Mouse (Mus musculus) forebrain, embryonic 12.5 days (tissue): Measurements from ENCODE around the gene Abca13. TPM values are rescaled to one million over a fixed set of nuclear protein-coding genes. Genes with fewer than 3 reads are reported as not detected.
"Not testable (repeated sequence)": the region's sequence is repeated elsewhere in the genome, so short reads cannot be mapped to it uniquely, and the experiment has no call there.

Source experiments
- ATAC-seq: fragments of 200-750 bp; cut with Nextera tagmentation; 2 replicates; pipeline ENCODE4 v1.8.0; 2017; ENCODE audit warnings: moderate TSS enrichment; ENCODE audit not compliant: low FRiP score
- H3K27ac ChIP-seq: fragments of 300-500 bp; sonication (generic); 2 replicates; pipeline ENCODE4 v1.5.1; 2016; ENCODE audit warnings: mild to moderate bottlenecking
- H3K27me3 ChIP-seq: fragments of 300-500 bp; sonication (generic); 2 replicates; pipeline ENCODE4 v1.6.1; 2016; ENCODE audit warnings: mild to moderate bottlenecking
- H3K36me3 ChIP-seq: fragments of 300-500 bp; sonication (generic); replicated peaks from 2 replicates; pipeline ENCODE4 v1.6.1; 2016; ENCODE audit warnings: mild to moderate bottlenecking
- H3K4me1 ChIP-seq: fragments of 300-500 bp; sonication (generic); 2 replicates; pipeline ENCODE4 v1.6.1; 2016
- H3K4me2 ChIP-seq: fragments of 300-500 bp; sonication (generic); 2 replicates; pipeline ENCODE4 v1.6.1; 2016; ENCODE audit warnings: mild to moderate bottlenecking, moderate library complexity
- H3K4me3 ChIP-seq: fragments of 300-500 bp; sonication (generic); replicated peaks from 2 replicates; pipeline ENCODE4 v1.5.1; 2016; ENCODE audit warnings: mild to moderate bottlenecking
- H3K9ac ChIP-seq: fragments of 300-500 bp; sonication (generic); 2 replicates; pipeline ENCODE4 v1.6.1; 2016; ENCODE audit warnings: mild to moderate bottlenecking
- H3K9me3 ChIP-seq: fragments of 300-500 bp; sonication (generic); 2 replicates; pipeline ENCODE4 v1.6.1; 2016
- WGBS: fragments of 180-500 bp; shearing (Covaris S2); methylation state at CpG from one replicate; pipeline ENCODE4 v1.1.7; 2016; 5-methylcytosine and 5-hydroxymethylcytosine counted together
- polyA plus RNA-seq: library from polyadenylated mRNA; unstranded; fragments of >200 nt; fragmentation: Nextera tagmentation; extraction: Ambion mirVana; gene quantifications from 2 replicates; pipeline ENCODE4 v1.2.1, GENCODE M21; 2016

Abca13 gene
- polyA plus RNA-seq, 1 experiment from 2014 or later: 0.03 TPM

DNA sequence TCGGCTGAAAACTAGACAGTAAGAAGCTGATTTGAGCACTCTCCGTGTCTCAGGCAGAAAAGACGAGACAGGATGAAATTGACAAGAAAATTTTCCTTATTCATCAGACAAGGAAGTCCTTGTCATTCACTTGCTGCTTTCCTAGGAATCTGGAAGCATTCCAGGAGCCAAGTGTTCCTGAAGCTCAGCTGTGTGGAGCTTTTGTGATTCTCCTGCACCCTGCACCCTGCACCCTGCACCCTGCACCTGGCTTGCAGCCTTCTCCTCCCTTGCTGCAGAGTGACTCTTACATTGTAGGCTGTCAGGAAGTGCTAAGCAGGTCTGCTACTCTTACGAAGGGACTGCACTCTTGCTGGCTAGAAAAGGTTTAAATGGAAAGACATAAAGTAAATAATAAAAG lies 249.4 kb downstream of the Abca13 start:
- Histone ChIP-seq H3K27me3 (no peaks in the 10 kb centered on the region), H3K4me2 (no peak overlapping the region), H3K4me1 (no peaks in the 10 kb centered on the region), H3K27ac (no peak overlapping the region), H3K9ac (no peak overlapping the region), H3K36me3 (no peaks in the 10 kb centered on the region), H3K9me3 (no peaks in the 10 kb centered on the region), H3K4me3 (no peak overlapping the region)
- ATAC-seq: no peak
- 61% methylated on average over 4 of the region's 4 CpGs for WGBS

DNA sequence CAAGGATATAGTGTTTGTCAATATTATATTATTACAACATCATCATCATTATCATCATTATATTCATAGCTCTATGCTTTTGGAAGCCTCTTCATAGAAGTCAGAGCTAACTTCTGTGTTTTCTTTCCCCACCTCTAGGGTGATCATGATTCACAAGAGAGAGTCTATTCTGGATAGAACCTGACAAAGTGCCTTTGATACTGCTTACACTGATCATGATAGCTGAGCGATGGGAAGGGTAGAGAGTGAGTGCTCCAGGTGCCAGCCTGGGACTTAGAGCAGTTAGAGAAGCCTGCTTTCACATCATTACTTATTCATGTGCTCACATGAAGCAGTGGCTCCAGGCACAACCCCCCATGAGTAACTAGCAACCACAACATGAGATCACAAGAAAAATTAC lies 280.7 kb downstream of the Abca13 start:
- H3K4me1 ChIP-seq: no peaks in the 10 kb centered on the region
- H3K4me3 ChIP-seq: no peak overlapping the region
- H3K27me3 ChIP-seq: no peaks in the 10 kb centered on the region
- no peaks in the 10 kb centered on the region for H3K36me3 ChIP-seq
- no peaks in the 10 kb centered on the region for H3K9me3 ChIP-seq
- no peak overlapping the region for H3K27ac ChIP-seq
- H3K9ac ChIP-seq: no peak overlapping the region
- whole genome bisulfite sequencing: 75% methylated on average over 1 of the region's 1 CpGs
- H3K4me2 ChIP-seq: no peak overlapping the region
- ATAC-seq: no peak

DNA sequence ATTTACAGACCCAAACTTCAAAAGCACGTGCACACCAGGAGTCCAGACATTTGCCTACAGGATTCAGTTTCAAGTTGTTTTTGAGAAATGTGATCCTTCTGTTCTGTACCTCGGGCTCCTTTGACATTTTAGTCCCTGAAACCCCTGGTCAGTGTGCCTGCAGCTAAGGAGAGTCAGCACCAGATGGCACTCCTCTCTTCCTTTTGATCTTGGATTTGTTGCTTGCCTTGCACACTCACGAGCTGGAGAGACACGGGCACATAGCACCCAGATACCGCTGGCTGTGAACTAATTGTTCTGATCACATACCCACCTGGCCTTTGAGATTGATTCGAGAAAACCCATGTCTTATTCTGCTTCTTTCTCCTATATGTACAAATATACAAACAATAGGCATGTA lies 289.8 kb downstream of the Abca13 start:
- no peak overlapping the region for H3K9ac ChIP-seq
- ATAC-seq: peak; percentile 49; the same call in 1 of the 2 replicates
- WGBS: 22% methylated on average over 6 of the region's 6 CpGs
- H3K36me3 ChIP-seq: no peaks in the 10 kb centered on the region
- H3K4me2 ChIP-seq: no peak overlapping the region
- H3K4me1 ChIP-seq: no peaks in the 10 kb centered on the region
- H3K9me3 ChIP-seq: no peaks in the 10 kb centered on the region
- H3K27ac ChIP-seq: no peak overlapping the region
- no peak overlapping the region for H3K4me3 ChIP-seq
- no peaks in the 10 kb centered on the region for H3K27me3 ChIP-seq

DNA sequence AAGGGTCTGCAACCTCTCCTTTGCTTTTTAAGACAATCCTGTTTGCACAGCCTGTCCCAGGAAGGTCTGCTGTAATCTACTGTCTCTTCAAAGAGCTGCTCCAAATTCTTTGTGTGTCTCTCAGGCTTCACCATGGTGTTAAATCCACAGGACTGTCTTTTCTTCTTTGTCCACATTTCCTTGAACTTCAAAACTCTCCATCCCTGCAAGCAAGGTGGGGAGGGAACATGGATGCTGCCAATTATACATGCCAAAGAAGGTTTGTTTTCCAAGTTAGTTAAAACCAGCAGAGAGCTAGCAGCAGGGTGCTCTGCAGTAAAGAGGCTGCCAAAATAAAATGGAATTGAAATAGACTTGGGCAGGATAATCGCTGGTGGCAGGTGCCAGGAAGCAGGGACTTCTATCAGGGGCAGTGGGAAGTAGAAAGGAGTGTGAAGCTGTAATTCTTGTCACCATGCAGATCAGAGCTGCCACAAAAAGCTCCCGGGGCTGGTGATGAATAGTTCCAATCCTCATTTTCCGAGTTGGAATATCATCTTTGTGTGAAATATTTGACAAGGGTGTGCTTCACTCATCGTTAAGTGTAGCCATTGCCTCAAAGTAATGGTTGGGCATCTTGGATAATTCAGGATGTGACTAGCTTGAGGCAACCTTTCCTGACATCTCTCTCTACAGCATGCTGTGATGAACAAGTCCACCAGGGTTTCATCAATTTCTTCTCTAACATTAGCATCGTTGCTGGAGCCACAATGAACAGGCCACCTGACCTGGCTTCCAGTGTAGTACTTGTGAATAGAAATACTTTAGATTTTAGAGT lies 308.8 kb downstream of the Abca13 start:
- ATAC-seq: no peak
- Histone ChIP-seq H3K9me3 (no peaks in the 10 kb centered on the region), H3K27ac (no peak overlapping the region), H3K4me2 (no peak overlapping the region), H3K36me3 (no peaks in the 10 kb centered on the region), H3K9ac (no peak overlapping the region), H3K4me3 (no peak overlapping the region), H3K4me1 (no peaks in the 10 kb centered on the region), H3K27me3 (no peaks in the 10 kb centered on the region)
- WGBS: 45% methylated on average over 5 of the region's 5 CpGs

DNA sequence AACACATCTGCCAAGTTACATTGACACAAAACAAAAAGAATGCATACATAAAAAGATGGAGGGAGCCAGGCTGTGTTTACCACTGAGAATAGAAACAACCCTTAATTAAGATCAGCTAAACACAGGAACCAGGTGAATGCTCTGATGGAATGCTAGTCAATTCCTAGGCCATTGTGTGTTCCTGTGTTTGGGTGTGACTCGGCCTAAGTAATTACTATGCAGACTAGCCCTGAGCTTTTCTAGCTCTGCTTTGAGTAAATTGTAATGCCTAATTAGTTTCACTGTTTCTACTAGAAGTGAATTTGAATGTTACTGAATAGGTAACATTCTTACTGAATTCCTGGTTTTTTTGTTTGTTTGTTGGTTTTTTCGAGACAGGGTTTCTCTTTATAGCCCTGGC lies 323.2 kb downstream of the Abca13 start:
- H3K4me3 ChIP-seq, H3K4me1 ChIP-seq, ATAC-seq, H3K36me3 ChIP-seq, H3K9ac ChIP-seq, H3K27me3 ChIP-seq, H3K9me3 ChIP-seq, H3K27ac ChIP-seq, H3K4me2 ChIP-seq: not testable (repeated sequence)
- WGBS: 54% methylated on average over 2 of the region's 2 CpGs

DNA sequence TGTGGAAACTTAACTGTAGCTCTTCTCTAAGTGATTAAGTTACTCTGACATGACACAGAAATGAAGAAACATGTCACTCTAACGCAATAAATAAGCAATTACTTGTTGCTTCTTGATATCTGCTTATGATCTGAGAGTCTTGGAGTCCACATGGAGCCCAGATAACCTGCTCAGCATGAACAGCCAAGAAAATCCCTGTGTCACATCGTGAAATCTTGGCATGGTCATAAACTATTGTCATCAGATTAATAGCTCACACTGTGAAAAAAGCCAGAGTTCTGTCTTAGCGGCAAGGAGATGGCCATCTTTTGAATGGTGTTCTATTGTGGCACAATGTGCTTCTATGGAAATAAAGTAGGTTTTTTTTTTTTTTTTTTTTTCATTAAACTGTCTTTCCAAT lies 336.8 kb downstream of the Abca13 start:
- Histone ChIP-seq H3K27me3 (no peaks in the 10 kb centered on the region), H3K27ac (no peak overlapping the region), H3K4me1 (no peaks in the 10 kb centered on the region), H3K4me2 (no peak overlapping the region), H3K9me3 (no peaks in the 10 kb centered on the region), H3K4me3 (no peak overlapping the region), H3K9ac (no peak overlapping the region), H3K36me3 (no peaks in the 10 kb centered on the region)
- WGBS: 83% methylated on average over 3 of the region's 3 CpGs
- no peak for ATAC-seq

DNA sequence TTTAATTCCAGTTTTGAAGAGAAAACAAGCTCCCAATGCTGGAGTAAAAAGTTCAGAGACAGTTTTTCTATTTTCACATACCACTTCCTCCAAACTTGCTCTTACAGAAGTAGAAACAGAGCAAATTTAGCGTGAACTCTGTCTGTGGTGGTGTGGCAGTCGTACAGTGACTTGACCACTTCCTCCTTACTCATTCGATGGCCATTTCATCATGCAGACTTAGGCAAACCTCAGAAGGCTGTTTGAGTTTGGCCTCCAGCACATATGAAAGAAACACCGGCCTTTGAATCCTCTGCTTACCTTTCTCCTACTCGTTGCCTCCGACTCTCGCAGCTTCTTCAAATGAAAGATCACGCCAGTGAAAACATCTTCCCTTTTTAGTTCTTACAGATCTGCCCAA lies 340.0 kb downstream of the Abca13 start:
- Histone ChIP-seq H3K27me3 (no peaks in the 10 kb centered on the region), H3K4me3 (no peak overlapping the region), H3K9me3 (no peaks in the 10 kb centered on the region), H3K27ac (no peak overlapping the region), H3K4me1 (no peaks in the 10 kb centered on the region), H3K9ac (no peak overlapping the region), H3K36me3 (no peaks in the 10 kb centered on the region), H3K4me2 (no peak overlapping the region)
- WGBS: 91% methylated on average over 8 of the region's 8 CpGs
- no peak for ATAC-seq

DNA sequence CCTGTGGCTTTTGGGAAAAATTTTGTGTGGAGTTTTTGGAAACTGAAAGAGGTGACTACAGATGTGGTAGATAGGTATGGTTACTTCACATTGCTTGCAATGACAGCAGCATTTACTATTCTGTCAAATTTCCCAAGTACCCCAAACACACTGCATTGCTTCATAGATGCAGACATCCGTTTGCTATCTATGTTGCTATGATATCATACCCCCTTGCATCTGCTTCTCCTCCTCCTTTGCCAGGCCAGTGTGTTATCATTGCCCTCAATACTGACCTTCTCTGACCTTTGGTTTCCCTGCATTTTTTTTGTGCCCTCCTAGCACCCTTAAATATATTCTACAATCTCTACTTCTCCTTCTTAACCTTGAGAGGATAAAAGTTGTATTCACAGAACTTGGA lies 341.4 kb downstream of the Abca13 start:
- no peak for ATAC-seq
- no peaks in the 10 kb centered on the region for H3K9me3 ChIP-seq
- no peak overlapping the region for H3K27ac ChIP-seq
- 78% methylated on average over 1 of the region's 1 CpGs for WGBS
- H3K27me3 ChIP-seq: no peaks in the 10 kb centered on the region
- no peak overlapping the region for H3K9ac ChIP-seq
- H3K4me2 ChIP-seq: no peak overlapping the region
- no peak overlapping the region for H3K4me3 ChIP-seq
- no peaks in the 10 kb centered on the region for H3K36me3 ChIP-seq
- H3K4me1 ChIP-seq: no peaks in the 10 kb centered on the region

DNA sequence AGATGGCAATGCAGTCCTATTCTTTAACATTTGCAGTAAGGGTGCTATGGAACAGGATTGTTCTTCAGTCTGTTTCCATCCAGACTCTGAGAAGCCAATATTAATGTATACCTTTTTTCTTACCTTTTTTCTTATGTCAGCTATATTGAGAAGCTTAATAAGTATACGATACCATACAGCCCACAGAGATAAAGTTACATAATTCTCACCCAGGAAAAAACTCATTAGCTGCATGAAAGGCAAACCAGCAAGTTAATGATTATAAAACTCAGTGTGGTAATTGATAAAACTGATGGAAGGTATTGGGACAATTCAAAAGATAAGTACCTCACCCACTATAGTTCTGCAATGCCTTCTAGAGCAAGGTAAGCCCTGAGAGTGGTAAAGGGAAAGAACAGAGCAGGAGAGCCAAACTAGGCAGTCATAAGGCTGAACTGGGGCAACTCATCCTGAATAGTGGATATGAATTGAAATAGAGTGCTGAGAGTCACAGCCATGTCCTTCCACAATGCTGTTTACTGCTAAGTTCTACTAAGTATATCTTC lies 342.0 kb downstream of the Abca13 start:
- no peak for ATAC-seq
- no peak overlapping the region for H3K27ac ChIP-seq
- 73% methylated on average over 1 of the region's 1 CpGs for WGBS

DNA sequence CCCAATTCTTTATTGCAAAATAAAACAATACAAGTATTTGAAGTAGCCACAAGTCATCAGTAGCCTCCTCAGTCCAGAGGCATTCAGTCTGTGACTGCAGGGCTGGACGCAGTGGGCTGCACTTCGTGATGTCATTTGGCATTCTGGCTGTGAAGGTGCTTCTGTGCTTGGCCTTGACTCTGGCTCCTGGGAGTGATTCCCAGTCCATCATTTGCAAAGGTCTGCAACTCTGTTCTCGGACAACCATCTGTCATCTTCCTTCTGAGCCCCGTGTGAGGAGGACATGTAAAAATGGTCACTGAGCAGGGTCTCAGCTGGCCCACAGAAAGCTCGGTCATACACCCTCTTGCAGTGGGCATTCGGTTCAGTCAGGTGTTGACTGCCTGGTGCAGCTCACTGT lies 345.1 kb downstream of the Abca13 start:
- H3K9ac ChIP-seq: no peak overlapping the region

More for the DNA sequence above, 342.0 kb downstream of the Abca13 start:
- H3K9me3 ChIP-seq: no peaks in the 10 kb centered on the region
- no peak overlapping the region for H3K4me3 ChIP-seq
- H3K9ac ChIP-seq: no peak overlapping the region
- H3K36me3 ChIP-seq: no peaks in the 10 kb centered on the region
- H3K27me3 ChIP-seq: no peaks in the 10 kb centered on the region
- no peak overlapping the region for H3K4me2 ChIP-seq
- no peaks in the 10 kb centered on the region for H3K4me1 ChIP-seq

DNA sequence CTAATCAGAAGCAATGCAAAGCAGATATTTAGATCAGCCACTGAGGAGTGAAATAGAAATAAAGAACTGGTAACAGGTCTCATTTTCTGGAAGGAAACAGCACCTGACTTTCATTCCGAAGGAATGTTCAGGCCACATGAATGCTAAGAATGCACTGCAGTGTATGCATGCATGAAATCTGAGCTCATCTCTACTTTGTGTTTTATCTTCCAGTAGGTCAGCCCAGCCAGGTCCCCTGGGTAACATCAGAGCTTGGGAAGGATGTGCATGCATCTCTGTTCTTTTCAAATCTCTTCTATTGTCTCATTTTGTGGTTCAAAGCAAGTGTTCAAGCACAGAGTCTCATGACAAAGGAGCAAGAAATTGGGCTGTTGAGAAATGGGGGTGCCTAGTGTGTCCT lies 346.6 kb downstream of the Abca13 start:
- H3K36me3 ChIP-seq: no peaks in the 10 kb centered on the region
- H3K27ac ChIP-seq: no peak overlapping the region
- no peaks in the 10 kb centered on the region for H3K27me3 ChIP-seq
- WGBS: 74% methylated on average over 1 of the region's 1 CpGs
- H3K9me3 ChIP-seq: no peaks in the 10 kb centered on the region
- ATAC-seq: no peak
- no peak overlapping the region for H3K4me2 ChIP-seq
- H3K4me3 ChIP-seq: no peak overlapping the region
- no peaks in the 10 kb centered on the region for H3K4me1 ChIP-seq
- no peak overlapping the region for H3K9ac ChIP-seq

More for the DNA sequence above, 345.1 kb downstream of the Abca13 start:
- Histone ChIP-seq H3K4me1 (no peaks in the 10 kb centered on the region), H3K36me3 (no peaks in the 10 kb centered on the region), H3K4me2 (no peak overlapping the region), H3K4me3 (no peak overlapping the region), H3K27ac (no peak overlapping the region), H3K9me3 (no peaks in the 10 kb centered on the region), H3K27me3 (no peaks in the 10 kb centered on the region)
- peak; percentile 30; the same call in 1 of the 2 replicates for ATAC-seq
- WGBS: 69% methylated on average over 6 of the region's 6 CpGs

DNA sequence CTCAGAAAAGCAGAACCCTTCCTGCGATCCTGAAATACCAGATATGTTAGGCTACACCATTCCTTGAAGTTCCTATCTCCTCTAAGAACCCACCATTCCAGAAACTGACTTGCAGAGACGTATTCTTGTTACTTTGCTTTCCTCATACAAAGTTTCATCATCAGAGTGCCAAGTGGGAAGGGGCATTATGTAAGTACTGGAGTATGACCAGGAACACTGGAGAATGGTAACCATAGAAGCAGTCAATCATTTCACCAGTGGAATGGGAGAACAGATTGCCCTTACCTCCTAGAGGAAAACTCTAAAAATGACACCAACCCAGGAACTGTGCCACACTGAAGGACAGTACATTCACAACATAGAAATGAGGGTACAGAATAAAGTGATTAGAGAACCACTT lies 368.3 kb downstream of the Abca13 start:
- Histone ChIP-seq H3K27me3 (no peaks in the 10 kb centered on the region), H3K9ac (no peak overlapping the region), H3K4me1 (no peaks in the 10 kb centered on the region), H3K27ac (no peak overlapping the region), H3K36me3 (no peaks in the 10 kb centered on the region), H3K4me3 (no peak overlapping the region), H3K4me2 (no peak overlapping the region), H3K9me3 (no peaks in the 10 kb centered on the region)
- 82% methylated on average over 2 of the region's 2 CpGs for WGBS
- ATAC-seq: no peak

DNA sequence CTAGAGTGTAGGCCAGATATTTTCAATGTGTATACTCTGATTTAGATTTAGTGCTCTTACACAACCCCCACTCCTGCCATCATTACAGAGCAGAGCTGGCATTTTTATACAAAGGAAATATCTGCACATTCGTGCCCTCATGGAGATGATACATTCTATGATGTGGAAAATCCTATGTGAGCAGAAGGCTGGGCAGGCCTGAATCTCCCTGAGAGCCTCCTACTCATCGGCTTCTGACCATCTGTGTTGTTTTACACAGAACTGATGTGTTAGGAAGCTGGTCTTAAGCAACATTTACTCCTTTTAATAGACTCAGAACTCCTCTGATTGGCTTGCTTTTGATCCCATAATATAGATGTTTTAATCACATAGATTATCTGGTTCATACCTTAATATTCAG lies 376.6 kb downstream of the Abca13 start:
- WGBS: 83% methylated on average over 2 of the region's 2 CpGs
- no peak overlapping the region for H3K27ac ChIP-seq
- no peak overlapping the region for H3K4me3 ChIP-seq
- H3K9ac ChIP-seq: no peak overlapping the region
- H3K4me2 ChIP-seq: no peak overlapping the region
- ATAC-seq: no peak
- no peaks in the 10 kb centered on the region for H3K36me3 ChIP-seq
- H3K9me3 ChIP-seq: no peaks in the 10 kb centered on the region
- no peaks in the 10 kb centered on the region for H3K27me3 ChIP-seq
- H3K4me1 ChIP-seq: no peaks in the 10 kb centered on the region
